Comparison of ENCODE assay signal across 14 mouse cellular contexts in the genomic region with DNA sequence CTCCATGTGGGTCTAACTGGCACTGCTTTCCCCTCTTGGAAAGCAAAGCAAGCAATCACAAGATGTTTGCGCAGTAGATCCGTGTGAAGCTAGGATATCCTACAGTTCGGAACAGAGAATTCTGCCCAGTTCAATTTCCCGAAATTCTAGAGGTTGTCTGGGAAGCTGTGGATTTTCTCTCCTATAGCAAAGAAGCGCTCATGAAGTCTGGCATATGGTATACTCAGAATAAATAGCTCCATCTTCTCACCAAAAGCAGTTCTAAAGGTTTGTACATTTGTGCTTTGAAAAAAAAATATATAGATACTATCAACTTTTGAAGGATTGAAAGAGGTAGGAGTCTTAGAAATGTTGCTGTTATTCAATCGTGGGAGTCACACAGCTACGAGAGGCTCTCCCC.
"Had no signal": no experiment of that assay in that cellular context is flagged by ENCODE, and none has a peak within 500 bp of the region (broad histone marks: within the 10 kb centered on the region; RNA-seq: fewer than 3 reads in every experiment).

No protein-coding gene starts in this region.

- ATAC-seq: midbrain, embryonic 16.5 days had no signal

- DNase-seq: lung, adult 18-20 months; lung, embryonic 14.5 days; lung, postnatal 10 days; lung, postnatal 4 days; midbrain, embryonic 14.5 days; retina, postnatal 1 day; right cerebral cortex, adult 18-20 months; right cerebral cortex, postnatal 25 days; right cerebral cortex, postnatal 4 days; spleen, adult 18-20 months; thymus, adult 2 months; thymus, postnatal 25 days; thymus, postnatal 4 days had no signal
